Comparison of ENCODE assay signal across 9 mouse cellular contexts in the genomic region with DNA sequence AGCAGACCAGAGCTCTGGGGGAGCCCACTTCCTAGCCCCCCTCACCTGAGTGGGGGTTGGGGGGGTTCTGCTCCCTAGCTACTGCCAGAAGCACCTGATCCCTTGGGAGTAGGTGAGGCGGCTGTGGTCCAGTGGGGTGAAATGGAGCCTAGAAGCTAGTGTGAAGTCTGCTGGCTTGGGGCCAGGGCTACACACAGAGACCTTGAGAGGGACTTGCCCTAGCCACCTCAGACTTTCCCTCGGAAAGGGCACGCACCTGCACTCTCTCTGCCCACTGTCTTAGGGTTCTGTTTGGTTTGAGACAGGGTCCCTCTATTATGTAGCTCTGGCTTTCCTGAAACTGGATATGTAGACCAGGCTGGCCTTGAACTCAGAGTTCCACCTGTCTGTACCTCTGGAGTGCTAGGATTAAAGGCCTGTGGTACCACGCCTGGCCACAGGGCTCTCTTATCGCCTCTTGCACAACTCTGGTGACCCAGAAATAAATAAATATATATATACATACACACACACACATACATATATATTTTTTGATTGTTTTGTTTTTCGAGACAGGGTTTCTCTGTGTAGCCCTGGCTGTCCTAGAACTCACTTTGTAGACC. TPM values are rescaled to one million over a fixed set of nuclear protein-coding genes. Genes with fewer than 3 reads are reported as not detected.
A peak's percentile ranks its signal among the peaks of the same experiment; 100 is the strongest.
DNase-seq lines count a peak whose midpoint lies in the region; ATAC-seq and TF ChIP-seq lines count a peak whose summit lies in the region.
"Had no signal": no experiment of that assay in that cellular context is flagged by ENCODE, and none has a peak within 500 bp of the region (broad histone marks: within the 10 kb centered on the region; RNA-seq: fewer than 3 reads in every experiment).

No protein-coding gene starts in this region.

- TF ChIP-seq EP300 in heart, adult 2 months (IDR thresholded peaks at IDR 0.05; ENCODE audit: insufficient read depth, low read depth, low read length), result no peak

- H3K9me3 ChIP-seq in forebrain, embryonic 13.5 days (replicated peaks), result no peaks in the 10 kb centered on the region
- no peaks in the 10 kb centered on the region for H3K9me3 ChIP-seq in hindbrain, embryonic 16.5 days (ENCODE audit: control insufficient read depth, low read length)
- no peaks in the 10 kb centered on the region for H3K9me3 ChIP-seq in midbrain, embryonic 15.5 days

- DNase-seq in heart, adult 2 months, result peak in 1 of 2 experiments; percentile 73
- no peak for DNase-seq in heart, adult 11 months
- peak; percentile 66 to 72 for DNase-seq in adrenal gland, adult 18-20 months (ENCODE audit: low spot score in 2 of 2)
- peak; percentile 63 for DNase-seq in liver, adult 2 months (ENCODE audit: extremely low read depth, low read depth, low spot score)
- peak; percentile 48 for DNase-seq in urinary bladder, postnatal 25 days (ENCODE audit: low spot score)

- no peaks in the 10 kb centered on the region for H3K27me3 ChIP-seq in heart, adult 2 months (ENCODE audit: control insufficient read depth, insufficient read depth, low read length)
- no peaks in the 10 kb centered on the region for H3K27me3 ChIP-seq in forebrain, embryonic 13.5 days
- H3K27me3 ChIP-seq in hindbrain, embryonic 16.5 days (replicated peaks; ENCODE audit: control insufficient read depth, insufficient read depth, low read length), result no peaks in the 10 kb centered on the region
- H3K27me3 ChIP-seq in liver, adult 2 months (ENCODE audit: control insufficient read depth, insufficient read depth, low read length), result no peaks in the 10 kb centered on the region
- H3K27me3 ChIP-seq in midbrain, embryonic 15.5 days (replicated peaks), result no peaks in the 10 kb centered on the region

- WGBS in heart, adult 2 months, result 23% methylated on average over 6 of the region's 6 CpGs
- WGBS in forebrain, embryonic 13.5 days, result 32% methylated on average over 6 of the region's 6 CpGs
- WGBS in hindbrain, embryonic 16.5 days, result 31% methylated on average over 6 of the region's 6 CpGs
- 10% methylated on average over 6 of the region's 6 CpGs for WGBS in liver, adult 2 months
- WGBS in midbrain, embryonic 15.5 days, result 23% methylated on average over 6 of the region's 6 CpGs

- H3K9ac ChIP-seq in heart, adult 2 months (ENCODE audit: low read depth, low read length), result peak overlapping the region; percentile 95
- peak overlapping the region; percentile 84 for H3K9ac ChIP-seq in forebrain, embryonic 13.5 days
- H3K9ac ChIP-seq in hindbrain, embryonic 16.5 days (ENCODE audit: low read depth, low read length), result peak overlapping the region; percentile 93
- peak overlapping the region; percentile 89 for H3K9ac ChIP-seq in liver, adult 2 months (ENCODE audit: low read depth, low read length)
- peak overlapping the region; percentile 79 for H3K9ac ChIP-seq in midbrain, embryonic 15.5 days

- H3K4me1 ChIP-seq in heart, adult 2 months (ENCODE audit: control insufficient read depth, insufficient read depth, low read length), result peaks cover 3% of the 10 kb centered on the region; the same call in 1 of the 2 replicates
- peaks cover 14% of the 10 kb centered on the region for H3K4me1 ChIP-seq in forebrain, embryonic 13.5 days
- peaks cover 5% of the 10 kb centered on the region for H3K4me1 ChIP-seq in hindbrain, embryonic 16.5 days (ENCODE audit: control insufficient read depth, insufficient read depth, low read depth, low read length)
- H3K4me1 ChIP-seq in liver, adult 2 months (ENCODE audit: control insufficient read depth, insufficient read depth, low read length), result peaks cover 2% of the 10 kb centered on the region
- peaks cover 20% of the 10 kb centered on the region for H3K4me1 ChIP-seq in midbrain, embryonic 15.5 days

- TF ChIP-seq CTCF in heart, adult 2 months (IDR thresholded peaks at IDR 0.05), result no peak
- no peak for TF ChIP-seq CTCF in liver, adult 2 months (IDR thresholded peaks at IDR 0.05; ENCODE audit: low read depth, low read length)

- no peak for TF ChIP-seq POLR2A in heart, adult 2 months (IDR thresholded peaks at IDR 0.05; ENCODE audit: insufficient read depth, low read depth, low read length)
- TF ChIP-seq POLR2A in liver, adult 2 months (IDR thresholded peaks at IDR 0.05; ENCODE audit: extremely low read depth, insufficient read depth, low read length), result no peak

- peak overlapping the region; percentile 89 for H3K4me2 ChIP-seq in forebrain, embryonic 13.5 days
- H3K4me2 ChIP-seq in hindbrain, embryonic 16.5 days (ENCODE audit: low read length), result peak overlapping the region; percentile 93
- H3K4me2 ChIP-seq in midbrain, embryonic 15.5 days, result peak overlapping the region; percentile 85

- peak; percentile 31 for ATAC-seq in forebrain, embryonic 13.5 days
- peak; percentile 32 for ATAC-seq in hindbrain, embryonic 16.5 days
- ATAC-seq in midbrain, embryonic 15.5 days (replicated peaks), result peak; percentile 64

- intact Hi-C loops in heart, adult 2 months (cut with DNase I), result loop anchor here (1.0 kb wide), 1 partner anchor 18 kb away; a partner anchor contains a TSS

- H3K79me2 ChIP-seq in heart, adult 2 months (replicated peaks; ENCODE audit: control insufficient read depth, insufficient read depth, low read length), result 0 out of 2 replicates have a peak, but pooled peaks cover 4% of the 10 kb centered on the region
- H3K79me2 ChIP-seq in liver, adult 2 months (ENCODE audit: control insufficient read depth, insufficient read depth, low read length), result 0 out of 2 replicates have a peak, but pooled peaks cover 9% of the 10 kb centered on the region

- H3K27ac ChIP-seq in heart, adult 2 months, result peak overlapping the region; percentile 94
- H3K27ac ChIP-seq in forebrain, embryonic 13.5 days, result peak overlapping the region; percentile 87
- H3K27ac ChIP-seq in hindbrain, embryonic 16.5 days (ENCODE audit: low read depth, low read length), result peak overlapping the region; percentile 89
- peak overlapping the region; percentile 89 for H3K27ac ChIP-seq in liver, adult 2 months (replicated peaks; ENCODE audit: insufficient read depth, low read depth, low read length)
- peak overlapping the region; percentile 89 for H3K27ac ChIP-seq in midbrain, embryonic 15.5 days

- peak overlapping the region; percentile 98 for H3K4me3 ChIP-seq in heart, adult 2 months
- peak overlapping the region; percentile 64 for H3K4me3 ChIP-seq in forebrain, embryonic 13.5 days
- H3K4me3 ChIP-seq in hindbrain, embryonic 16.5 days (ENCODE audit: low read length), result peak overlapping the region; percentile 71
- peak overlapping the region; percentile 81 for H3K4me3 ChIP-seq in liver, adult 2 months (ENCODE audit: insufficient read depth, low read depth, low read length)
- H3K4me3 ChIP-seq in midbrain, embryonic 15.5 days, result peak overlapping the region; percentile 69

- H3K36me3 ChIP-seq in heart, adult 2 months (ENCODE audit: control insufficient read depth, insufficient read depth, low read length), result no peaks in the 10 kb centered on the region
- H3K36me3 ChIP-seq in forebrain, embryonic 13.5 days (ENCODE audit: poor library complexity, severe bottlenecking), result peaks cover 25% of the 10 kb centered on the region
- peaks cover 9% of the 10 kb centered on the region for H3K36me3 ChIP-seq in hindbrain, embryonic 16.5 days (ENCODE audit: control insufficient read depth, insufficient read depth, low read length)
- H3K36me3 ChIP-seq in liver, adult 2 months (ENCODE audit: control insufficient read depth, insufficient read depth, low read length), result peaks cover 10% of the 10 kb centered on the region; the same call in 1 of the 2 replicates
- peaks cover 12% of the 10 kb centered on the region; the same call in 1 of the 2 replicates for H3K36me3 ChIP-seq in midbrain, embryonic 15.5 days (replicated peaks)

RNA-seq across cellular contexts. Expression of a gene that starts 0.8 kb away (rescaled TPM):
- 100 to 1,000 TPM; 231 to 264 TPM for total RNA-seq in heart, adult 2 months (2021)
- polyA plus RNA-seq in heart, adult 2 months (2012; rRNA removed), result 101 and 118 TPM in 2 replicates
- 100 to 1,000 TPM; 231 to 367 TPM for total RNA-seq in adrenal gland, adult 18-20 months (2021)
- 154 and 156 TPM in 2 replicates for polyA plus RNA-seq in forebrain, embryonic 13.5 days (2015; fragmentation: Nextera tagmentation; extraction: Ambion mirVana)
- polyA plus RNA-seq in hindbrain, embryonic 16.5 days (2015; fragmentation: Nextera tagmentation; extraction: Ambion mirVana), result 223 and 230 TPM in 2 replicates
- total RNA-seq in liver, adult 2 months (2014; rRNA removed), result 78.5 and 94.2 TPM in 2 replicates
- 46.9 and 59.9 TPM in 2 replicates for polyA plus RNA-seq in liver, adult 2 months (2012; rRNA removed)
- polyA plus RNA-seq in midbrain, embryonic 15.5 days (2015; fragmentation: Nextera tagmentation; extraction: Ambion mirVana), result 215 and 217 TPM in 2 replicates

RNA-seq across cellular contexts. Expression of a gene that starts 3.4 kb away (rescaled TPM):
- 100 to 1,000 TPM; 165 to 187 TPM for total RNA-seq in heart, adult 2 months (2021)
- 323 and 403 TPM in 2 replicates for polyA plus RNA-seq in heart, adult 2 months (2012; rRNA removed)
- total RNA-seq in adrenal gland, adult 18-20 months (2021), result 1 to 10 TPM in 1 of 2 experiments, under 1 TPM in 1; 0.96 to 2.3 TPM
- not detected in 2 replicates for polyA plus RNA-seq in forebrain, embryonic 13.5 days (2015; fragmentation: Nextera tagmentation; extraction: Ambion mirVana)
- 0.26 and 1.4 TPM in 2 replicates for polyA plus RNA-seq in hindbrain, embryonic 16.5 days (2015; fragmentation: Nextera tagmentation; extraction: Ambion mirVana)
- total RNA-seq in liver, adult 2 months (2014; rRNA removed), result 3.8 and 7.5 TPM in 2 replicates
- 45.7 and 60.2 TPM in 2 replicates for polyA plus RNA-seq in liver, adult 2 months (2012; rRNA removed)
- polyA plus RNA-seq in midbrain, embryonic 15.5 days (2015; fragmentation: Nextera tagmentation; extraction: Ambion mirVana), result 0.23 TPM in 1 of 2 replicates, not detected in the other
- total RNA-seq: layer of hippocampus, adult 8-10 months had no signal

RNA-seq across cellular contexts. Expression of a gene that starts 6.3 kb away (rescaled TPM):
- total RNA-seq in heart, adult 2 months (2021), result 10 to 100 TPM; 58.4 to 61.1 TPM
- 52.9 and 54.2 TPM in 2 replicates for polyA plus RNA-seq in heart, adult 2 months (2012; rRNA removed)
- total RNA-seq in adrenal gland, adult 18-20 months (2021), result 10 to 100 TPM; 27.5 to 45.7 TPM
- 8.2 and 8.8 TPM in 2 replicates for polyA plus RNA-seq in forebrain, embryonic 13.5 days (2015; fragmentation: Nextera tagmentation; extraction: Ambion mirVana)
- polyA plus RNA-seq in hindbrain, embryonic 16.5 days (2015; fragmentation: Nextera tagmentation; extraction: Ambion mirVana), result 49.4 and 64.2 TPM in 2 replicates
- total RNA-seq in liver, adult 2 months (2014; rRNA removed), result 32.7 and 36.1 TPM in 2 replicates
- polyA plus RNA-seq in liver, adult 2 months (2012; rRNA removed), result 46.8 and 57.2 TPM in 2 replicates
- 29.3 and 32.9 TPM in 2 replicates for polyA plus RNA-seq in midbrain, embryonic 15.5 days (2015; fragmentation: Nextera tagmentation; extraction: Ambion mirVana)

RNA-seq across cellular contexts. Expression of a gene that starts 12.1 kb away (rescaled TPM):
- 100 to 1,000 TPM; 119 to 120 TPM for total RNA-seq in heart, adult 2 months (2021)
- 37.3 and 56.7 TPM in 2 replicates for polyA plus RNA-seq in heart, adult 2 months (2012; rRNA removed)
- 100 to 1,000 TPM; 400 to 422 TPM for total RNA-seq in adrenal gland, adult 18-20 months (2021)
- polyA plus RNA-seq in forebrain, embryonic 13.5 days (2015; fragmentation: Nextera tagmentation; extraction: Ambion mirVana), result 200 and 206 TPM in 2 replicates
- 170 and 173 TPM in 2 replicates for polyA plus RNA-seq in hindbrain, embryonic 16.5 days (2015; fragmentation: Nextera tagmentation; extraction: Ambion mirVana)
- total RNA-seq in liver, adult 2 months (2014; rRNA removed), result 110 and 142 TPM in 2 replicates
- polyA plus RNA-seq in liver, adult 2 months (2012; rRNA removed), result 55.9 and 56.9 TPM in 2 replicates
- 150 and 184 TPM in 2 replicates for polyA plus RNA-seq in midbrain, embryonic 15.5 days (2015; fragmentation: Nextera tagmentation; extraction: Ambion mirVana)

RNA-seq across cellular contexts. Expression of a gene that starts 12.7 kb away (rescaled TPM):
- 10 to 100 TPM; 27.5 to 30.9 TPM for total RNA-seq in heart, adult 2 months (2021)
- polyA plus RNA-seq in heart, adult 2 months (2012; rRNA removed), result 19.7 and 24.3 TPM in 2 replicates
- total RNA-seq in adrenal gland, adult 18-20 months (2021), result 10 to 100 TPM; 28.1 to 36.0 TPM
- 13.3 and 22.0 TPM in 2 replicates for polyA plus RNA-seq in forebrain, embryonic 13.5 days (2015; fragmentation: Nextera tagmentation; extraction: Ambion mirVana)
- 18.2 and 20.3 TPM in 2 replicates for polyA plus RNA-seq in hindbrain, embryonic 16.5 days (2015; fragmentation: Nextera tagmentation; extraction: Ambion mirVana)
- 4.9 and 8.0 TPM in 2 replicates for total RNA-seq in liver, adult 2 months (2014; rRNA removed)
- polyA plus RNA-seq in liver, adult 2 months (2012; rRNA removed), result 15.4 and 20.4 TPM in 2 replicates
- 23.0 and 24.2 TPM in 2 replicates for polyA plus RNA-seq in midbrain, embryonic 15.5 days (2015; fragmentation: Nextera tagmentation; extraction: Ambion mirVana)

Comparison
In these comparisons a context has a peak if more than half of its experiments do, and no peak if none do; other contexts are left out.
1. RNA of a gene that starts 3.4 kb away (polyA plus RNA-seq): 323 to 403 TPM in heart, adult 2 months and 45.7 to 60.2 TPM in liver, adult 2 months; 0.26 to 1.4 TPM in hindbrain, embryonic 16.5 days, 0.23 TPM in midbrain, embryonic 15.5 days and not detected in forebrain, embryonic 13.5 days; every median in the first group is over 10 times any median in the second.
2. Peak in every context shown above with its lines, with median percentiles within 50 percentile points of each other: H3K27ac ChIP-seq, H3K4me3 ChIP-seq, H3K9ac ChIP-seq, ATAC-seq and H3K4me2 ChIP-seq.